Mouse (Mus musculus): Measurements from ENCODE around the gene Ccdc191.

Ccdc191 gene

DNA sequence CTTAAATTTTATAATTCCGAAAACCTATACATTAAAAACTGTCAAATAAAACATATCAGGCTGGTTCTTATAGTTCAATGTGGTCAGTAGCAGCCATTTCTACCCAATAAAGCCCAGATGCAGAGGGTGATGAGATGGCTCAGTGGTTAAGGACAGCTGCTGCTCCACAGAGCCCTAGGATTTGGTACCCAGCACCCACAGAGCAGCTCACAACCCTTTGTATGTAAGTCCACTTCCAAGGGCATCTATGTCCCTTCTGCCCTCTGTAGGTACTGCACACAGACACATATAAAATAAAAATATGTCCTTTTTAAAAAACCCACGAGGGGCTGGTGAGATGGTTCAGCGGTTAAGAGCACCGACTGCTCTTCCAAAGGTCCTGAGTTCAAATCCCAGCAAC lies 96.7 kb downstream of the Ccdc191 start:
- DNase-seq (ENCODE audit: low spot score) = no peak

DNA sequence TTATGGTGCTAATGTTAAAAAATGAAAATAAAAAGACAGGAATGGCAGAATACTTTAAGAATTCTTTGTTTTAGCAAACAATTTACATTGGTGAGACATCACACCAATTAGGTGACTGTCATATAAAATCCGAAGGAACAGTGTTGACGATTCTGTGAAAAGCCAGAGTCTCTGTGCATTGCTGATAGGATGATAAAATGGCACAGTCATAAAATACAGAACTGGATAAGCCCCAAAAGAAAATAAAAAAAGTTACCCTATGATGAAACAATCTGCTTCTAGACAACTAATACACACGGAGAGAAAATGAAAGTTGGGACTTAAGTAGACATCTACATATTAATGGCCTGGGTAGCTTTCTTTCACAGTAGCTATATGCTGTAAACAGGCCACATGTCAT lies 105.0 kb downstream of the Ccdc191 start:
- no peak for DNase-seq (ENCODE audit: low spot score)

DNA sequence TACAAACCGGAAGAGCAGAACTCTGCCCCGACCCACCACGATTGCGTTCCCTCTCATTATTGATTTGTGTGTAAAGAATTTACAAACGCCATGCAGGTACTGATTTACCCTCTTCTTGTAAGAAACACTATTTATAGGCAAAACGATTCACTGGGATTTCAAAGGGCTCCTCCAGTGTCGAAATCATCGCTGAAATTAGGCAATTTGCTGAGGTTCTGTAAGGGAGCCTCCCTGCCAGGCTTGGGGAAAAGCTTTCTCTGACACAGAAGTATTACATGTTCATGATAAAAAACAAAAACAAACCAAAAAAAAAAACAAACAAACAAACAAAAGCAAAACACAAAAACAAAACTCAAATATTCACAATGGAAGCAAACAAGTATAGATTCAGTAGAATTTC lies 109.5 kb downstream of the Ccdc191 start:
- no peak for DNase-seq (ENCODE audit: low spot score)

DNA sequence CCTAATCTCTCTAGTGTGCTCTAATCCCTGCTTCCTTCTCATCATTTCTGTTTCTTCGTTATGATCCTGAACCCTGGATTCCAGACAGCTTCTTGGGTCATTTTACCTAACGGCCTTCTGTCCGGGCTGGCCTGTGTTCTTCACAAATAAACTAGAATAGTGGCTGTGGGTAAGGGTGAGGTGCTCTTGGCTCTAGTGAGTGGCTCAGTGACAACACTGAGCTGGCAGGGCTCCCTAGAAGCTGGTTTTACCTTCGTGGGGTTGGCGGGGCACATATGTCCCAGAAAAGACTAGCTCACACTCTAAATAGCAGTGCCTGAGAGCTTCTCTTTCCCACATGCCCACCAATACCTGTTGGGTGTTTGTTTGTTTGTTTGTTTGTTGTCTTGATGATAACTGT lies 109.9 kb downstream of the Ccdc191 start:
- DNase-seq (ENCODE audit: low spot score) = no peak

DNA sequence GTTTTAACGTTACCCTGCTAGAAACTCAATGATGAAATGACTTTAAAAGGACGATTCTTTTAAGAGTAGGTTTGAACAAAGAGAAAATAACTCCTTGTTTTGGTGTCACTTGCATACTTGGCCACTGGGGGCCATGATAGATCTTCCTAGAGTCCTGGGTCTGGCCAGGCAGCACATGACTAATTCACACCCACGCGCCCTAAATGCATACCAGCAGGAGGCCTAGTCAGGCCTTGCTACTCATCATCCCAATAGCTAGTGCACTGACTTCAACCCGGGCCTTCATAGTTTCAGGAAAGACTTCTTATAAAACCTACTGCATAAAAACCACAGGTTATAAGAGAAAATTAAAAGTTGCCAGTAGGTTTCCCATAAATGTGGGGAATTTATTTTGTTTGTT lies 112.5 kb downstream of the Ccdc191 start:
- DNase-seq (ENCODE audit: low spot score) = no peak

DNA sequence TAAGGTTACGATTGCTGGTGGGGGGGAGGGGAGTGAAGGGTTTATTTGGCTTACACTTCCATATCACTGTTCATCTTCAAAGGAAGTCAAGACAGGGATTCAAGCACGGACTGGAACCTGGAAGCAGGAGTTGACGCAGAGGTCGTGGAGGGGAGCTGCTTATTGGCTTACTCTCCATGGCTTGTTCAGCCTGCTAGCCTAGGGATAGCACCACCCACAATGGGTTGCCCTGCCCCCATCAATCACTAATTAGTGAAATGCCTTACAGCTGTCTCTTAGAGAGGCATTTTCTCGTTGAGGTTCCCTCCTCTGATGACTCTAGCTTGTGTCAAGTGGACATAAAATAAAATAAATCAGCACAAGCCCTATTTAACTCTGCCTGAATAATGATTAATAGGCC lies 121.4 kb downstream of the Ccdc191 start:
- DNase-seq (ENCODE audit: low spot score) = no peak
